Mouse (Mus musculus) lung, embryonic 15.5 days (tissue): ENCODE results near the gene Klhl11. TPM values are rescaled to one million over a fixed set of nuclear protein-coding genes. Genes with fewer than 3 reads are reported as not detected.

Source experiments
- ATAC-seq: fragments of 200-750 bp; cut with Nextera tagmentation; 2 replicates; pipeline ENCODE4 v1.8.0; 2017; ENCODE audit warnings: moderate number of reproducible peaks, borderline replicate concordance; ENCODE audit not compliant: low FRiP score, low TSS enrichment; ENCODE audit errors: extremely low read depth
- H3K27ac ChIP-seq: fragments of 300-500 bp; sonication (generic); 2 replicates; pipeline ENCODE4 v1.5.1; 2015; ENCODE audit warnings: moderate library complexity, mild to moderate bottlenecking, inconsistent platforms
- H3K27me3 ChIP-seq: fragments of 300-500 bp; sonication (generic); 2 replicates; pipeline ENCODE4 v1.6.1; 2015; ENCODE audit warnings: inconsistent platforms
- H3K36me3 ChIP-seq: fragments of 300-500 bp; sonication (generic); 2 replicates; pipeline ENCODE4 v1.6.1; 2015; ENCODE audit warnings: inconsistent platforms
- H3K4me1 ChIP-seq: fragments of 300-500 bp; sonication (generic); 2 replicates; pipeline ENCODE4 v1.6.1; 2015; ENCODE audit warnings: inconsistent platforms
- H3K4me2 ChIP-seq: fragments of 300-500 bp; sonication (generic); 2 replicates; pipeline ENCODE4 v1.6.1; 2015; ENCODE audit warnings: inconsistent platforms, mild to moderate bottlenecking, moderate library complexity
- H3K4me3 ChIP-seq: fragments of 300-500 bp; sonication (generic); 2 replicates; pipeline ENCODE4 v1.5.1; 2015; ENCODE audit warnings: mild to moderate bottlenecking, inconsistent platforms
- H3K9ac ChIP-seq: fragments of 300-500 bp; sonication (generic); 2 replicates; pipeline ENCODE4 v1.6.1; 2015; ENCODE audit warnings: inconsistent platforms
- H3K9me3 ChIP-seq: fragments of 300-500 bp; sonication (generic); 2 replicates; pipeline ENCODE4 v1.6.1; 2016; ENCODE audit warnings: inconsistent platforms
- WGBS: fragments of 180-500 bp; shearing (Covaris S2); methylation state at CpG from one replicate; pipeline ENCODE4 v1.1.7; 2015; 5-methylcytosine and 5-hydroxymethylcytosine counted together
- microRNA-seq: library from miRNA; unstranded; fragments of <30 nt; microRNA quantifications from one replicate; pipeline ENCODE4, GENCODE M21; 2016
- polyA plus RNA-seq: library from polyadenylated mRNA; unstranded; fragments of >200 nt; fragmentation: Nextera tagmentation; extraction: Ambion mirVana; gene quantifications from 2 replicates; pipeline ENCODE4 v1.2.1, GENCODE M21; 2015

Gene Klhl11
- polyA plus RNA-seq, 1 experiment from 2014 or later = 9.3 TPM

- Histone ChIP-seq H3K4me2 (no peak overlapping the region), H3K27me3 (no peaks in the 10 kb centered on the region), H3K4me3 (no peak overlapping the region), H3K4me1 (0 out of 2 replicates have a peak, but pooled peaks cover 4% of the 10 kb centered on the region), H3K9me3 (no peaks in the 10 kb centered on the region), H3K36me3 (peaks cover 40% of the 10 kb centered on the region), H3K27ac (no peak overlapping the region), H3K9ac (no peak overlapping the region)
- ATAC-seq = no peak
- WGBS = 41% methylated on average over 9 of the region's 9 CpGs
Measured at GRCm38 (mm10) chr11:100428612-100429199, 43.8 kb downstream of the Klhl11 start.

- 72% methylated on average over 3 of the region's 3 CpGs for whole genome bisulfite sequencing
- Histone ChIP-seq H3K27me3 (no peaks in the 10 kb centered on the region), H3K4me2 (no peak overlapping the region), H3K36me3 (peaks cover 53% of the 10 kb centered on the region), H3K4me1 (0 out of 2 replicates have a peak, but pooled peaks cover 4% of the 10 kb centered on the region), H3K4me3 (no peak overlapping the region), H3K9me3 (no peaks in the 10 kb centered on the region), H3K27ac (no peak overlapping the region), H3K9ac (no peak overlapping the region)
- ATAC-seq = no peak
Measured at GRCm38 (mm10) chr11:100426820-100427219, 45.7 kb downstream of the Klhl11 start.

GRCm38 (mm10) chr11:100425851-100426250 lies 46.7 kb downstream of the Klhl11 start:
- 25% methylated on average over 7 of the region's 7 CpGs for WGBS

GRCm38 (mm10) chr11:100423836-100424235 lies 48.7 kb downstream of the Klhl11 start:
- peaks cover 49% of the 10 kb centered on the region for H3K36me3 ChIP-seq
- H3K27ac ChIP-seq = no peak overlapping the region
- no peaks in the 10 kb centered on the region for H3K27me3 ChIP-seq

More at GRCm38 (mm10) chr11:100425851-100426250, 46.7 kb downstream of the Klhl11 start:
- Histone ChIP-seq H3K27ac (no peak overlapping the region), H3K27me3 (no peaks in the 10 kb centered on the region), H3K4me3 (no peak overlapping the region), H3K36me3 (peaks cover 59% of the 10 kb centered on the region), H3K4me1 (0 out of 2 replicates have a peak, but pooled peaks cover 4% of the 10 kb centered on the region), H3K9ac (no peak overlapping the region), H3K9me3 (no peaks in the 10 kb centered on the region), H3K4me2 (no peak overlapping the region)
- 0 out of 2 replicates have a peak, but pooled peaks have one; percentile 21 for ATAC-seq

GRCm38 (mm10) chr11:100421537-100421936 lies 51.0 kb downstream of the Klhl11 start:
- Histone ChIP-seq H3K4me3 (no peak overlapping the region), H3K4me1 (peaks cover 12% of the 10 kb centered on the region), H3K27me3 (no peaks in the 10 kb centered on the region), H3K9ac (no peak overlapping the region), H3K36me3 (peaks cover 49% of the 10 kb centered on the region), H3K27ac (no peak overlapping the region), H3K4me2 (no peak overlapping the region), H3K9me3 (no peaks in the 10 kb centered on the region)
- ATAC-seq = no peak
- WGBS = 77% methylated on average over 8 of the region's 8 CpGs

More at GRCm38 (mm10) chr11:100423836-100424235, 48.7 kb downstream of the Klhl11 start:
- Histone ChIP-seq H3K9me3 (no peaks in the 10 kb centered on the region), H3K4me3 (no peak overlapping the region), H3K4me2 (no peak overlapping the region), H3K4me1 (0 out of 2 replicates have a peak, but pooled peaks cover 4% of the 10 kb centered on the region), H3K9ac (no peak overlapping the region)
- ATAC-seq = no peak
- 89% methylated on average over 7 of the region's 7 CpGs for WGBS

- H3K4me2 ChIP-seq = peak within 1 kb of the TSS; percentile 89
- peaks cover 8% of the 10 kb centered on the region for H3K36me3 ChIP-seq
- ATAC-seq = peak; percentile 51
- no peaks in the 10 kb centered on the region for H3K27me3 ChIP-seq
- H3K4me3 ChIP-seq = peak within 1 kb of the TSS; percentile 91
- H3K9me3 ChIP-seq = no peaks in the 10 kb centered on the region
- under 1% methylated on average over 29 of the region's 31 CpGs for WGBS
- peak within 1 kb of the TSS; percentile 88 for H3K9ac ChIP-seq
- peaks cover 54% of the 10 kb centered on the region for H3K4me1 ChIP-seq
- peak within 1 kb of the TSS; percentile 98 for H3K27ac ChIP-seq
Measured at GRCm38 (mm10) chr11:100414914-100415822, 57.4 kb downstream of the Klhl11 start, which contains the start of gene Fkbp10. TSS of gene Fkbp10 (plus strand) at chr11:100415697.

- H3K9me3 ChIP-seq = no peaks in the 10 kb centered on the region
- WGBS = under 1% methylated on average over 93 of the region's 93 CpGs
- H3K9ac ChIP-seq = peak within 1 kb of the TSS; percentile 88
- peaks cover 54% of the 10 kb centered on the region for H3K4me1 ChIP-seq
- peak within 1 kb of the TSS; percentile 98 for H3K27ac ChIP-seq
- H3K4me2 ChIP-seq = peak within 1 kb of the TSS; percentile 89
- peak; percentile 97 for ATAC-seq
- H3K4me3 ChIP-seq = peak within 1 kb of the TSS; percentile 91
- H3K36me3 ChIP-seq = peaks cover 13% of the 10 kb centered on the region
- no peaks in the 10 kb centered on the region for H3K27me3 ChIP-seq
Measured at GRCm38 (mm10) chr11:100414021-100414913, 58.3 kb downstream of the Klhl11 start, which contains the start of gene P3h4. TSS of gene P3h4 (minus strand) at chr11:100414836.

- Histone ChIP-seq H3K9me3 (no peaks in the 10 kb centered on the region), H3K4me1 (peaks cover 54% of the 10 kb centered on the region), H3K27ac (peak overlapping the region; percentile 98), H3K36me3 (peaks cover 20% of the 10 kb centered on the region), H3K9ac (peak overlapping the region; percentile 88), H3K4me2 (peak overlapping the region; percentile 89), H3K4me3 (peak overlapping the region; percentile 91), H3K27me3 (no peaks in the 10 kb centered on the region)
- WGBS = 53% methylated on average over 11 of the region's 11 CpGs
- no peak for ATAC-seq
Measured at GRCm38 (mm10) chr11:100413541-100413940, 59.0 kb downstream of the Klhl11 start.

Small RNA genes lying within 50 kb of the gene (microRNA-seq; reads per million reads assigned to microRNA genes)
- gene Gm27374 (not detected), gene Mir7116 (not detected)

Other genes with a start within 250 kb of the Klhl11 start
- not detected in 2 replicates for gene Krt16, start 223.8 kb downstream of the Klhl11 start, polyA plus RNA-seq
- gene Krt17, start 211.7 kb downstream of the Klhl11 start, polyA plus RNA-seq = 7.5 and 18.2 TPM in 2 replicates
- not detected in 2 replicates for gene Krt42, start 202.9 kb downstream of the Klhl11 start, polyA plus RNA-seq
- 1,642 and 1,646 TPM in 2 replicates for gene Eif1, start 152.9 kb downstream of the Klhl11 start, polyA plus RNA-seq
- not detected in 2 replicates for gene Gast, start 138.3 kb downstream of the Klhl11 start, polyA plus RNA-seq
- 19.8 and 20.7 TPM in 2 replicates for gene Hap1, start 116.6 kb downstream of the Klhl11 start, polyA plus RNA-seq
- gene Jup, start 75.0 kb downstream of the Klhl11 start, polyA plus RNA-seq = 122 and 136 TPM in 2 replicates
- gene P3h4, start 57.9 kb downstream of the Klhl11 start, polyA plus RNA-seq = 71.5 and 73.4 TPM in 2 replicates
- gene Fkbp10, start 57.0 kb downstream of the Klhl11 start, polyA plus RNA-seq = 142 and 143 TPM in 2 replicates
- 129 and 133 TPM in 2 replicates for gene Nt5c3b, start 30.9 kb downstream of the Klhl11 start, polyA plus RNA-seq
- gene Klhl10, start 30.8 kb downstream of the Klhl11 start, polyA plus RNA-seq = 0.56 and 0.88 TPM in 2 replicates
- gene Acly, start 55.3 kb upstream of the Klhl11 start, polyA plus RNA-seq = 151 and 153 TPM in 2 replicates
- 1.6 and 2.6 TPM in 2 replicates for gene Ttc25, start 72.9 kb upstream of the Klhl11 start, polyA plus RNA-seq
- 28.7 and 32.3 TPM in 2 replicates for gene Cnp, start 102.2 kb upstream of the Klhl11 start, polyA plus RNA-seq
- gene Nkiras2, start 146.5 kb upstream of the Klhl11 start, polyA plus RNA-seq = 57.1 and 58.7 TPM in 2 replicates
- gene Dnajc7, start 147.4 kb upstream of the Klhl11 start, polyA plus RNA-seq = 215 and 229 TPM in 2 replicates
- 0.06 and 0.13 TPM in 2 replicates for gene Zfp385c, start 219.7 kb upstream of the Klhl11 start, polyA plus RNA-seq
- 3.0 and 3.8 TPM in 2 replicates for gene Dhx58, start 231.5 kb upstream of the Klhl11 start, polyA plus RNA-seq
- 52.9 and 56.1 TPM in 2 replicates for gene Kat2a, start 239.7 kb upstream of the Klhl11 start, polyA plus RNA-seq
- gene Hspb9, start 241.1 kb upstream of the Klhl11 start, polyA plus RNA-seq = 0.23 and 0.32 TPM in 2 replicates